8 mouse cellular contexts compared by ENCODE assay signal in genomic region chr1:93444405-93445110, GRCm38 (mm10). TPM values are rescaled to one million over a fixed set of nuclear protein-coding genes. Genes with fewer than 3 reads are reported as not detected.
DNase-seq lines count a peak whose midpoint lies in the region; ATAC-seq lines count a peak whose summit lies in the region.

No protein-coding gene starts in this region.

- ATAC-seq in hindbrain, embryonic 13.5 days (ENCODE audit: low FRiP score): peak; percentile 77

- H3K36me3 ChIP-seq in hindbrain, embryonic 13.5 days: peaks cover 11% of the 10 kb centered on the region

- peaks cover 32% of the 10 kb centered on the region for H3K4me1 ChIP-seq in hindbrain, embryonic 13.5 days (replicated peaks)

- H3K9me3 ChIP-seq in hindbrain, embryonic 13.5 days: no peaks in the 10 kb centered on the region

- peak overlapping the region; percentile 76 for H3K27ac ChIP-seq in hindbrain, embryonic 13.5 days

- peak overlapping the region; percentile 96 for H3K4me2 ChIP-seq in hindbrain, embryonic 13.5 days

- 6% methylated on average over 18 of the region's 18 CpGs for WGBS in hindbrain, embryonic 13.5 days

- DNase-seq in T-cell, adult 2 months (ENCODE audit: low spot score): peak; percentile 41
- DNase-seq in cerebellum, postnatal 14 days: peak; percentile 78 to 82
- peak; percentile 25 to 57 for DNase-seq in frontal cortex, postnatal 14 days (ENCODE audit: low spot score in 2 of 2)
- DNase-seq in layer of hippocampus, postnatal 36 days: peak; percentile 61 to 62
- DNase-seq in lung, postnatal 4 days: peak; percentile 86 to 88
- DNase-seq in right cerebral cortex, adult 18-20 months: peak; percentile 52
- DNase-seq in urinary bladder, postnatal 25 days (ENCODE audit: low spot score): peak; percentile 74

- peak overlapping the region; percentile 73 for H3K4me3 ChIP-seq in hindbrain, embryonic 13.5 days

- 0 out of 2 replicates have a peak, but pooled peaks cover 2% of the 10 kb centered on the region for H3K27me3 ChIP-seq in hindbrain, embryonic 13.5 days

- H3K9ac ChIP-seq in hindbrain, embryonic 13.5 days: peak overlapping the region; percentile 86

RNA-seq across cellular contexts. Expression of gene Hdlbp, which starts 34.1 kb away (rescaled TPM):
- polyA plus RNA-seq in hindbrain, embryonic 13.5 days (2015; fragmentation: Nextera tagmentation; extraction: Ambion mirVana): 95.2 and 102 TPM in 2 replicates
- 100 to 1,000 TPM; 148 to 152 TPM for total RNA-seq in layer of hippocampus, postnatal 36 days (2021)

Comparison
In these comparisons a context has a peak if more than half of its experiments do, and no peak if none do; other contexts are left out.
1. Peak in every context shown above with its lines: DNase-seq, ATAC-seq, H3K4me3 ChIP-seq and H3K27ac ChIP-seq.